Mouse (Mus musculus) layer of hippocampus, postnatal 36 days (tissue): ENCODE data around the gene Mst1. TPM values are rescaled to one million over a fixed set of nuclear protein-coding genes. Genes with fewer than 3 reads are reported as not detected.

ENCODE experiments used
- DNase-seq, 2 experiments: peaks; one replicate each; pipeline ENCODE4 v3.0.0; 2022
- microRNA-seq, 2 experiments: library from miRNA; unstranded; fragments of <30 nt; microRNA quantifications; one replicate each; pipeline ENCODE4 v1.2.0; 2021
- total RNA-seq, 2 experiments: library from RNA; stranded (reverse); gene quantifications; 2 replicates each; pipeline ENCODE4 v1.2.3; 2021

The Mst1 gene
- total RNA-seq, 2 experiments from 2014 or later: not detected

DNA sequence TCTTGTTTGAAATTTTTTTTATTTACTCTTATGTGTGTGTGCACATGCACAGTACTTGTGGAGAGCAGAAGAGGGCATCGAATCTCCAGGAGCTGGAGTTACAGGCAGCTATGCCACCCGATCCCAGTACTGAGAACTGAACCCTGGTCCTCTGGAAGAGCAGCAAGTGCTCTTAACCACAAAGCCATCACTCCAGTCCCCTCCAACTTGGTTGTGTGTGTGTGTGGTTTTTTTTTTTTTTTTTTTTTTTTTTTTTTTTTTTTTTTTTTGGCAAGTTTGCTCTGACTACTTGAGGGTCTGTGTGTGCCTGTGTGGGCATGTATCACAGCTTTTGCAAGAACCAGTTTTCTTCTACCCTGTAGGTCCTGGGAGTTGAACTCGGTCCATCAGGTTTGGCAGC lies 52.1 kb downstream of the Mst1 start:
- no peak for DNase-seq

DNA sequence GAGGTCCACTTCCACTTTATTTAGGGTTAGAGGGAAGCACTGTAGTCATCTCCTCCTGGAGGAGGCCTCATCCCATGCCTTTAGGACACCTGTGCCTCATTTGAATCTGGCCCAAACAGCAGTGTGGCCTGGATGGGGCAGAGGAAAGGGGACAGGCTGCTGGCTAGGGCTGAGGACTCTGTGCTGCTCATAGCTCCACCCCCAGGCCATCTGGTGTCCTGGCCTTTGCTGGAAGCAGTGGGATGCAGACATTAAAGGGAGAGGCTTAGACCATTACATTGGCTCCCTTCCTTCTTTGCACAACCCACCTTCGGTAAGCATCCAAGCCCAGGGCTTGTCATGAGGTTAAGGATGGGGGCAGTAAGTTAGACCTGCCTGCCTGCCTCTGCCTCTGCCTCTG lies 53.2 kb downstream of the Mst1 start:
- no peak for DNase-seq

Small RNA genes lying within 50 kb of the gene (microRNA-seq; reads per million reads assigned to microRNA genes)
- gene Gm47303 (0 reads per million in 2 experiments), gene Mir7088 (0 reads per million in 2 experiments)

Other genes with a start within 250 kb of the Mst1 start
- 10 to 100 TPM; 58.4 to 72.0 TPM for gene Rbm6, start 207.2 kb upstream of the Mst1 start, total RNA-seq
- 10 to 100 TPM; 23.0 to 25.5 TPM for gene Mon1a, start 192.3 kb upstream of the Mst1 start, total RNA-seq
- 1 to 10 TPM; 1.6 to 1.7 TPM for gene Mst1r, start 173.6 kb upstream of the Mst1 start, total RNA-seq
- not detected for gene Actl11, start 152.0 kb upstream of the Mst1 start, total RNA-seq
- gene Camkv, start 144.8 kb upstream of the Mst1 start, total RNA-seq: 100 to 1,000 TPM; 510 to 566 TPM
- gene Traip, start 130.3 kb upstream of the Mst1 start, total RNA-seq: 10 to 100 TPM; 28.2 to 29.2 TPM
- gene Uba7, start 104.9 kb upstream of the Mst1 start, total RNA-seq: 1 to 10 TPM; 4.6 to 5.2 TPM
- 1 to 10 TPM; 1.2 to 2.3 TPM for gene Gm20661, start 97.4 kb upstream of the Mst1 start, total RNA-seq
- gene Inka1, start 94.6 kb upstream of the Mst1 start, total RNA-seq: 10 to 100 TPM; 10.3 to 10.6 TPM
- gene Cdhr4, start 87.9 kb upstream of the Mst1 start, total RNA-seq: 1 to 10 TPM; 3.7 to 5.5 TPM
- gene Gm20662, start 84.1 kb upstream of the Mst1 start, total RNA-seq: 1 to 10 TPM; 1.6 to 3.8 TPM
- gene Ip6k1, start 77.9 kb upstream of the Mst1 start, total RNA-seq: 100 to 1,000 TPM; 223 to 238 TPM
- gene Gmppb, start 31.2 kb upstream of the Mst1 start, total RNA-seq: 10 to 100 TPM; 16.9 to 17.5 TPM
- gene Amigo3, start 27.3 kb upstream of the Mst1 start, total RNA-seq: 1 to 10 TPM; 1.8 to 2.6 TPM
- 100 to 1,000 TPM; 104 to 110 TPM for gene Rnf123, start 2.9 kb downstream of the Mst1 start, total RNA-seq
- 10 to 100 TPM; 31.1 to 37.6 TPM for gene Apeh, start 14.2 kb downstream of the Mst1 start, total RNA-seq
- 100 to 1,000 TPM; 216 to 234 TPM for gene Bsn, start 109.9 kb downstream of the Mst1 start, total RNA-seq
- gene Dag1, start 183.5 kb downstream of the Mst1 start, total RNA-seq: 10 to 100 TPM; 77.8 to 82.4 TPM
- 100 to 1,000 TPM in 1 of 2 experiments, 10 to 100 TPM in 1; 96.7 to 118 TPM for gene Nicn1, start 210.0 kb downstream of the Mst1 start, total RNA-seq
- gene Amt, start 216.4 kb downstream of the Mst1 start, total RNA-seq: 10 to 100 TPM; 34.9 to 36.2 TPM
- 100 to 1,000 TPM; 169 to 173 TPM for gene Rhoa, start 225.7 kb downstream of the Mst1 start, total RNA-seq
- 10 to 100 TPM; 29.1 to 30.0 TPM for gene Tcta, start 225.7 kb downstream of the Mst1 start, total RNA-seq